Mouse (Mus musculus) ES-Bruce4 (cell line): Measurements from ENCODE around the gene Ddx10.

Experiments
- CTCF ChIP-seq: IDR thresholded peaks from one replicate; pipeline ENCODE4 v1.8.1; 2011; ENCODE audit warnings: low read depth, low read length
- POLR2A ChIP-seq: IDR thresholded peaks from one replicate; pipeline ENCODE4 v1.8.1; 2011; ENCODE audit warnings: low read length; ENCODE audit not compliant: insufficient read depth

DNA sequence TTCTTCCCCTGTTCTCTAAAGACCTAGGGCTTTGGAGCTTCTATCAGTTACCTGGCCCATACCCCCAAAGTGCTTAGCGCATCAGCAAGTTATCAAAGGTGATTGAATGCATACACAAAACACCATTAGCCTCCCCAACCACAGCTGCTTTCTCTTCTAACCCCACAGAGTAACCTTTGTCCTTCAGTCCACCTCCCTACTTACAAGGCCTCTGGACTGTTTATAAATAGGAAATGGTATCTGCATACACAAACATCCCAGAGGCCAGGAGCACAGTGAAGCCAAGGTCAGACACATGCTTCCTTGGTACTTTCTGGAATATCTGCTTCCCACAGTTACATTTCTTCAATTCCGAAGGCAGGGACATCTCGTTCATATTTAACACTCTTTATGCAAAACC lies 173.4 kb downstream of the Ddx10 start:
- TF ChIP-seq CTCF, result no peak
- no peak for TF ChIP-seq POLR2A
